Mouse (Mus musculus) ES-Bruce4 (cell line): Measurements from ENCODE around the gene Hps4.

ENCODE experiments used
- CTCF ChIP-seq: IDR thresholded peaks from one replicate; pipeline ENCODE4 v1.8.1; 2011; ENCODE audit warnings: low read depth, low read length
- EP300 ChIP-seq: IDR thresholded peaks from 2 replicates; pipeline ENCODE4 v1.6.1; 2011; ENCODE audit warnings: low read depth, low read length; ENCODE audit not compliant: insufficient read depth
- POLR2A ChIP-seq: IDR thresholded peaks from one replicate; pipeline ENCODE4 v1.8.1; 2011; ENCODE audit warnings: low read length; ENCODE audit not compliant: insufficient read depth

DNA sequence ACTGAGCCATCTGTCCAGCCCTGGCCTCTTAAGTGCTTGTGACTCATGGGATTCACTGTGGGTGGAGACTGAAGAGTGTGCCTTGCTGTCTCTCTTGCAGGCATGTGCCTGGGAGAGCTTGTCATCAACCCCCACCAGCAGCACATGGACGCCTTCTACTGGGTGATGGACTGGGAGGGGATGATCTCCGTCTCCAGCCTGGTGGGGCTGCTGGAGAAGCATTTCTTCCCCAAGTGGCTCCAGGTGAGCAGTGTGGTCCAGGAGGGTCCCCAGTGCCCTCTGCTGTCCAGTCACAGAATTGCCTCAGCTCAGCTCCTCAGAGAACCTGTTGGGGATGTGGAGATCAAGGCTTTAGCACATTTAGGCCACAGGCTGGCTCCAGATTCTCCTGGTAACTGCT is 7.4 kb upstream of the Hps4 start:
- TF ChIP-seq CTCF = peak; percentile 82
- TF ChIP-seq POLR2A = no peak
- no peak for TF ChIP-seq EP300
